Mouse (Mus musculus): ENCODE measurements at regions not wholly inside any gene's neighbourhood (a gene's known extent, or its start where the extent isn't known, plus 50 kb on each side); places are given as distances from the start of the nearest gene placed in this dataset.
A peak's percentile ranks its signal among the peaks of the same experiment; 100 is the strongest.

DNA sequence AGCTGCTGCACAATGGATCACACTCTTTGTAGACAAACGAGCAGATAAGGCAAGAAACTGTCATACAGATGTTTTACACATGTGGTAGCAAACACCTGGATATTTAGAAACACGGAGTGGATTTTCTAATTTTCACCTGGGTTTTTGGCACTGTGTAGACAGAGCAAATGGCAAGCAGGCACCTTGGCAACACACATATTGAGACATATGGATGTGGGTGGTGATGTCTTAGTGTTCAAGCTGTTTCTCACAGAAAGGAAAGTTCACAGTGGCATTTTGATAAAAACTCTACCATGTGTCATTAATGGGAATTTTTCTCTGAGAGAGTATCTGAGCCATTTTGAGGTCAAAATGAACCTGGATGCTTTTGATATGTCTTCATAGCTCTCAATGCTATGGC, 417.9 kb upstream of the Megf9 start:
- DNase-seq, result peak; percentile 39

DNA sequence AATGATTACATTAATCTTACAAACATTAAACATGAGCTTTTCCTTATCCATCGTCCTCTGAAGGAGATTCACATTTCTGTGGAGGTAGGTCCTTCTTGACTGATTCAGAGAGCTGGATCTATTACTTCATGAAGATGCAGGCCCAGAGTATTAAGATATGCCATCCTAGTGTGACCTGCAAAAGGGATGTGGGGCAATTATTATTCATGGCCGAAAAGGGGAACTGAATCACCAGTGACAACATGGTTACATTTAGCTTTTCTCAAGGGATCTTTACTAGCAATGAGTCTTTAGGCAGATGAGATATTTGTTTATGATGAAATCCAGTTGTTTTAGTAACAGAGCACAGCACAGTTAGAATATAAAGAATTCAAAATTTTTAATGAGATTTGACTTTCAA, 405.4 kb upstream of the Megf9 start:
- no peak for DNase-seq

DNA sequence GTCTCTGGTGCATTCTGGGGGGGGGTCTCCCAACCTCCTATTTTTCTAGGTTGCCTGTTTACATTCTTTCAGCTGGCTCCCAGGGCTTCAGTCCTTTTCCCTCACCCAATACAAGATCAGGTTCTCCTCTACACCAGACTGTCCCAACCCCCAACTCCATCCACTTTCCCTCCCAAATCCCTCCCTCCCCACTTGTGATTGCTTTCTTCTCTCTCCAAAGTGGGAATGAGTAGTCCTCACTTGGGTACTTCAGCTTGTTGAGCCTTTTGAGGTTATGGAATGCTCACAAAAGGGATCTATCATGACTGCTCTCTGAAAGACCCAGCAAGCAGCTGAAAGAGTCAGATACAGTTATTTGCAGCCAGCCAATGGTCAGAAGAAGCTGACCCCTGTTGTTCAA, 399.3 kb upstream of the Megf9 start:
- no peak for DNase-seq

DNA sequence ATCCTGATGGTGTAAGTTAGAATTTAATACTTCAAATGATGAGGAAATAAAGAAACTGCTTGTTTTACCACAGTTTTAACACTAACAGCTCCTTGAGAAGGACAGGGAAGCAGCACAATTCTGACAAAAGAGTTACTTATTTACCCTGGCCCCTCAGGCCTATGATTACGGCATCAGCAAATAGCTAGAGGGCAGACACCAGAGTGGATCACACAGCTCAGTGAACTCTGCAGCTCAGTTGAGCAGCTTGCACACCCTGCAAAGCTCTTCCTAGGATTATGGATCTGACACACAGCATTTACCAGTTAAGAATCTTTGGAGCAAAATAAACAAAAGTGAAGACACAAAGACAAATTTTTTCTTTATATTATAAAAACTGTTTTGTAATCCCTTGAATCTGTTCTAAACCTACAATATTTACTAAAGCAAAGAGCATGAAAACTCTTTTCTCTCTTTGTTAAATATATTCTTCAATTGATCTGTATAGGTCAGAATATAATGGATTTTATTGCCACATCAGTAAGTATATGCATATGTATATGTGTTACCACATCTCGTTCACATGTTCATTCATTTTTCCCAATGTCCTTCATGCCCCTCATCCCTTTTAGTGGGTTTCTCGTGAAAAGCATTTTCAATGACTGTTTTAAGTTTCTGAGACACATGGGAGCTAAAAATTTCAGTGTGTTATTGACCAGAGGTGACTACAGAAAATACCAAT, 387.3 kb upstream of the Megf9 start:
- DNase-seq, result no peak

DNA sequence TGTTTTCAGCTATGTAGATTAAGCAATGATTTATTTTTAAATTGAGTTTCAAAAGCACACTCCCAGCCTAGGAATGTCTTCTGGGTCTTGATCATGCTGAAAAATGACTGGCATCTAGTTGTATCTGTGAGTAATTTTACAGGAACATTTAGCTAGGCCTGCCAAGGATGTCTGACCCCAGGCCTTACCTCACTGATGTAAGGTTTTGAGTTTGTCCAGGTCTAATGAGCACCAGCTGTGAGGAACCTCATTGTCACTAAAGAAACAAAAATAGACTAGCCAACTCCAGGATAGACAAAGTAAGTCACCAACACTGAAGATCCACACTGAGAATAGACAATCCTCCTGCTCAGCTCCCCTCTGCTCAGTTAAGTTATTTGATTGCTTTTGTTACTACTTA, 379.8 kb upstream of the Megf9 start:
- DNase-seq, result no peak

DNA sequence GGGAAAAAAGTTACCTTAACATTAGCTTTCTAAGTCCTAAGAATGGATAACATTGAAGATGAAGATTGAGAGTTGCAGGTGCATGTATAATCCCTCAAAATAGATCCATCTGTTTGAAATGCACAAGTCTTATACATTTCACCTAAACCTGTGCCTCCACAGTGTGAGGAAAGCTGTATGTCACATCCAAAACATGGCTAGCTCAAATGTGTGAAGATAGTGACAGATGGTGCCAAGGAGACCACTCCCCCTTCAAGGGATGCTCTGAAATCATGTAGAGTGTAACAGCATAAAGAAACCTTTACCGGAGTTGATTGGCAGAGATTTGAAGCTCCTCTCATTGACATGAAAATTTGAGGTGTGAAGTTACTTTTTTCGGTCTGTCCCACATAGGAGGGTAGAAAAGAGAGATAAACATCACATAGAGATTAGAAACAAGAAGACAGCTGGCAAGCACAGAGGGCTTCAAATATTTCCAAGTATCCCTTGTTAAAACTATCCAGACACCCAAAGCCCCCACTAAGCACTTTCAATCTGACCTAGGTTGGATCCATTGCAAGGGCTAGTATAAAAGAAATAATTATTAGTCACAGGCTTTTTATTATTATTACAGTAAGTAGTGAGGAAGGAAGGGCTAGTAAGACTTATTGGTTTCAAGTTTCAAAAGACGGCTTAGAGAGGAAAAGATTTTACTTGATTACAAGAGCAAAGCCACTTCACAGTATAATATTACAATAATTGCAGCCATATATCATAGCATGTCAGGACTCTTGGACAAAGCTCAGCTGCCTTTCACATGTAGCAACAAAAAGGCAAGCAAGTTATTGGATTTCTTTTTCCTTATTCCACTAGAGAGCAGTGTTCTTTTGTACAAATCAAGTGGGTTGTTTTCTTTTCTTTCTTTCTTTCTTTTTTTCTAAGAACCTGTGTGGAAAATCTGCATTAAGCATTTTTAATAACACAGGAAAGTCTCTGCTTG, 372.3 kb upstream of the Megf9 start:
- DNase-seq, result no peak
